Mouse (Mus musculus): ENCODE measurements around the gene Mpig6b. TPM values are rescaled to one million over a fixed set of nuclear protein-coding genes. Genes with fewer than 3 reads are reported as not detected.

Gene Mpig6b
- polyA plus RNA-seq, 1 experiment from 2014 or later = 0.97 TPM

DNA sequence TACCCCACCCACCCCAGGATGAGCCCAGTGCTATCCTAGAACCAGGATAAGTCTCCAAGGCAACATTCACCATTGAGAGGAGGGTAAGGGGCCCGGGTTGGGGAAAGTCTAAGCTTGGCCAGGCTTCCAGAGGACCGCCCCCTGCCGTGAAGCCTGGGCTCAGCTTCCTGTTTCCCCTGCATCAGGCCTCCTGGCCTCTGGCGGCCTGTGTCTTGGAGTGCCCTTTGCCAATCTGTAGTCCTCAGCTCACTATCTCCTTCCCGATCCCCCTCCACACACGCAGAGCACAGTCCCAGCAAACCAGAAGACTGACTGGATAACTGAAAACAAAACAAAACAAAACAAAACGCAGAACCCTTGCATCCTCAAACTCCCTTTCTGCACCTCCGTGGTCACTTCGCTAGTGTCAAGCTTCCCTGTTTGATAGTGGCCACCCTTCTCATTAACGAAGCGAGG, 16.4 kb downstream of the Mpig6b start, which contains the start of gene Clic1:
Gene Clic1 (plus strand): TSS at position 406 of the 456 bp plus-strand sequence.
- Histone ChIP-seq H3K27ac (ENCODE audit: low read length) (peak within 1 kb of the TSS; percentile 100), H3K36me3 (ENCODE audit: control insufficient read depth, insufficient read depth, low read length) (peaks cover 24% of the 10 kb centered on the region), H3K4me3 (ENCODE audit: low read depth, low read length) (peak within 1 kb of the TSS; percentile 78), H3K4me1 (ENCODE audit: control insufficient read depth, insufficient read depth, low read length) (peaks cover 46% of the 10 kb centered on the region), H3K4me2 (replicated peaks; ENCODE audit: low read depth, low read length) (peak within 1 kb of the TSS; percentile 90), H3K9me3 (ENCODE audit: control insufficient read depth, low read depth, low read length) (no peaks in the 10 kb centered on the region), H3K27me3 (ENCODE audit: control insufficient read depth, insufficient read depth, low read length) (no peaks in the 10 kb centered on the region), H3K9ac (replicated peaks; ENCODE audit: low read depth, low read length) (peak within 1 kb of the TSS; percentile 82)
- WGBS = 2% methylated on average over 11 of the region's 11 CpGs
- peak; percentile 40; the same call in 1 of the 2 replicates for ATAC-seq (ENCODE audit: insufficient number of reproducible peaks, insufficient read depth, low FRiP score, low read depth)

DNA sequence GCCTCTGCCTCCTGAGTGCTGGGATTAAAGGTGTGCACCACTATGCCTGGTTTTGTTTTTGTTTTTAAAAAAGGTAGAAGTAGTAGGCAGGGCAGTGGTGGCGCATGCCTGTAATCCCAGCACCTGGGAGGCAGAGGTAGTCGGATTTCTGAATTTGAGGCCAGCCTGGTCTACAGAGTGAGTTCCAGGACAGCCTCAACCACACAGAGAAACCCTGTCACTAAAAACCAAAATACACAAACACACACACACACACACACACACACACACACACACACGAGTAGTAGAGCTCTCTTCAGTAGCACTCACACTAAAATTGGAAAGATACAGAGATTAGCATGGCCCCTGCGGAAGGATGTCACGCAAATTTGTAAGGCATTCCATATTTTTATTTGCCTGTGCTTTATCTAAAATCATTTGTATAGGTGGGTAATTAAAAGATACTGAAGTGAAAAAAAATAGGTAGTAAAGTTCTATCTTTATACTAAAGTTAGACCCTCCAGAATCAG, 17.0 kb downstream of the Mpig6b start:
- Histone ChIP-seq H3K27ac (ENCODE audit: low read length) (peak overlapping the region; percentile 100), H3K9me3 (ENCODE audit: control insufficient read depth, low read depth, low read length) (no peaks in the 10 kb centered on the region), H3K27me3 (ENCODE audit: control insufficient read depth, insufficient read depth, low read length) (no peaks in the 10 kb centered on the region), H3K36me3 (ENCODE audit: control insufficient read depth, insufficient read depth, low read length) (peaks cover 18% of the 10 kb centered on the region), H3K4me3 (ENCODE audit: low read depth, low read length) (peak overlapping the region; percentile 78; the same call in 1 of the 2 replicates), H3K4me1 (ENCODE audit: control insufficient read depth, insufficient read depth, low read length) (peaks cover 46% of the 10 kb centered on the region), H3K9ac (replicated peaks; ENCODE audit: low read depth, low read length) (no peak overlapping the region), H3K4me2 (replicated peaks; ENCODE audit: low read depth, low read length) (peak overlapping the region; percentile 90)
- 73% methylated on average over 5 of the region's 5 CpGs for WGBS
- no peak for ATAC-seq (ENCODE audit: insufficient number of reproducible peaks, insufficient read depth, low FRiP score, low read depth)

DNA sequence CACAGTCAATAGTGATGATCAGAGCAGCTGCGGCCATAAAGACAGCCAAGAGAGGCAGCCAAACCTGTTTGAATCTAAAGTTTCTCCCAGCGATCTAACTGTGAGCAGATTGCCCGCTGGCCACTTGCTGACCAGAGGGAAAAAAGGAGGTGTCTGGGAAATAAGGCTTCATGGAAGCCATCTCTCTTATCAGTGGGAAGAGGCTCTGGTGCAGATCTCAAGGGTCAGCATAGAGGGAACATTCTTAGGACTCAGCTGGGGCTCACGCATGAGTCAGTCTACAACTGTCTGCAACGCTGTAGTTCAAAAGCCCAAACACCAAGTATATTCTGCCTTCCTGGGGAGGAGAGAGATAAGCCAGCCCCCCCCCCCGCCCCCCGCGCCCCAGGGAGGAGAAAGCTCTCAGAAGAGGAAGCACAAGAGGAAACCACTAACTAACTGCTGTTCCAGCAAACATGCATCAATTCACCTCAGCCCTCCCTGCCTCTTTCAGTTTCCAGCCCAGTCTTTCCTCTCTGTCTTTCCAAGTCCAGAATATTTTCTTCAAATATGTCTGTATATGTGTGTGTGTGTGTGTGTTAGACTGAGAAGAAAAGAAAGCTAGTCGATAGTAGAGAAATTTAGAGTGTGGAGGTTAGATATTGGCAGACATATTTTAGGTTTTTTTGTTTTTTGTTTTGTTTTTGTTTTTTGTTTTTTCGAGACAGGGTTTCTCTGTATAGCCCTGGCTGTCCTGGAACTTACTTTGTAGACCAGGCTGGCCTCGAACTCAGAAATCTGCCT, 17.6 kb downstream of the Mpig6b start:
- no peak for ATAC-seq (ENCODE audit: insufficient number of reproducible peaks, insufficient read depth, low FRiP score, low read depth)
- H3K4me2 ChIP-seq (replicated peaks; ENCODE audit: low read depth, low read length) = peak overlapping the region; percentile 28
- no peak overlapping the region for H3K9ac ChIP-seq (replicated peaks; ENCODE audit: low read depth, low read length)
- no peak overlapping the region for H3K4me3 ChIP-seq (ENCODE audit: low read depth, low read length)
- peaks cover 12% of the 10 kb centered on the region for H3K36me3 ChIP-seq (ENCODE audit: control insufficient read depth, insufficient read depth, low read length)
- H3K9me3 ChIP-seq (ENCODE audit: control insufficient read depth, low read depth, low read length) = no peaks in the 10 kb centered on the region
- peak overlapping the region; percentile 100 for H3K27ac ChIP-seq (ENCODE audit: low read length)
- peaks cover 46% of the 10 kb centered on the region for H3K4me1 ChIP-seq (ENCODE audit: control insufficient read depth, insufficient read depth, low read length)
- H3K27me3 ChIP-seq (ENCODE audit: control insufficient read depth, insufficient read depth, low read length) = no peaks in the 10 kb centered on the region
- WGBS = 27% methylated on average over 11 of the region's 11 CpGs

DNA sequence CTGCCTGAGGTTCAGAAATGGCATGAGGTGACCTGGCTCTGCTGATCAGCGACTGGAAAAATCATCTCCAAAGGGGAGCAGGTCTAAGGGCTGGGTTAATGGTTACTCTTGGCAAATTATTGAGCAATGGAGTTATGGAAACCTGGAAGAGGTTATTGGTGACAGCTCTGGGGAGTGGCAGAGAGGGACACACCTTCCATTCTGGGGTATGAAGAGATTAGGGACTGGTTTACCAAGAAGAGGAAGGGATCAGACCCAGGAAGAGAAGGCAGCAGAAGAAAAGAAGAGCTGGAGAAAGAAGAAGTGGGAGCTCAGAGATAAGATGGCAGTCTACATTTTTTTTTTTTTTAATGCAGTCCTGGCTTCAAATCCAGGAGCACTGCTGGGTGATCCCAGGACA, 18.3 kb downstream of the Mpig6b start:
- H3K27me3 ChIP-seq (ENCODE audit: control insufficient read depth, insufficient read depth, low read length) = no peaks in the 10 kb centered on the region
- WGBS = 38% methylated on average over 1 of the region's 1 CpGs
- peaks cover 6% of the 10 kb centered on the region for H3K36me3 ChIP-seq (ENCODE audit: control insufficient read depth, insufficient read depth, low read length)
- no peak overlapping the region for H3K4me3 ChIP-seq (ENCODE audit: low read depth, low read length)
- H3K4me2 ChIP-seq (replicated peaks; ENCODE audit: low read depth, low read length) = peak overlapping the region; percentile 28
- peaks cover 42% of the 10 kb centered on the region for H3K4me1 ChIP-seq (ENCODE audit: control insufficient read depth, insufficient read depth, low read length)
- H3K9me3 ChIP-seq (ENCODE audit: control insufficient read depth, low read depth, low read length) = no peaks in the 10 kb centered on the region
- H3K27ac ChIP-seq (ENCODE audit: low read length) = peak overlapping the region; percentile 100
- H3K9ac ChIP-seq (replicated peaks; ENCODE audit: low read depth, low read length) = no peak overlapping the region
- no peak for ATAC-seq (ENCODE audit: insufficient number of reproducible peaks, insufficient read depth, low FRiP score, low read depth)

DNA sequence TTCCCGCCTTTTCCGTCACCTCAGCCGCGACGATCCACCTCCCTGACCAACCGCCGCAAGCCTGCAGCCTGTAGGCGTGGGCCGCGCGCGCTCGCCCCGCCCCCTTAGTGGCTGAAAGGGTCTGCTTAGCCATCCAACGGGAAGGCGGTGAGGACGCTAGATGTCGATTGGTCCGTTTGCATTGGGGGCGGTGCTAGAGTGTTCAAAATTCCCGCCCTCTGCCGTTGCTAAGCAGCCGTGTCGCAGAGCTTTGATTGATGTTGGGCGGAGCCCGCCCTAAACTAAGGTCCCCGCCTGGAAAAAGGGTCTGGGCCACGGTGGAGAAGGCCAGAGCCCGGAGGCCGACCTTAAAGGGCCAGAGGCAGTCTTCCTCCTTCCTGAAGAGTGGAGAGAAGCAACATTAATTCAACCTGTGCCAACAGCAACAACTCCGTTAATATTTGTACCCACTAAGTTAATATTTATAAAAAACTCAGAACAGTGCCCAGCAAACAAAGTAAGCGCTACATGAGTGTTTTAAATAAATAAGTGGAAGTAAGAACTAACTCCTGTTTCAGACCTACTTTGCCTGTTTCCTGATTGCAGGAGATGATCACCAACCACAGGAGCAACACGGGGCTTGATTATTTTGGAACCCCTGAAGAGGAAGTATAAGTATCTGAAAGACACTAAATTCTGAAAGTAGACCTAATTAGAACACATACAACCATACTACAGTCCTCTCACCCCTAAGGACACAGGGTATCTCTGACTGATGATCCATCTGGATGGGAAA, 19.1 kb downstream of the Mpig6b start, which contains the start of gene Msh5:
Gene Msh5 (minus strand): TSS at position 65 of the 775 bp plus-strand sequence.
- WGBS = 2% methylated on average over 33 of the region's 33 CpGs
- Histone ChIP-seq H3K27me3 (ENCODE audit: control insufficient read depth, insufficient read depth, low read length) (no peaks in the 10 kb centered on the region), H3K9me3 (ENCODE audit: control insufficient read depth, low read depth, low read length) (no peaks in the 10 kb centered on the region), H3K27ac (ENCODE audit: low read length) (peak within 1 kb of the TSS; percentile 100), H3K4me2 (replicated peaks; ENCODE audit: low read depth, low read length) (peak within 1 kb of the TSS; percentile 98), H3K4me1 (ENCODE audit: control insufficient read depth, insufficient read depth, low read length) (peaks cover 36% of the 10 kb centered on the region), H3K4me3 (ENCODE audit: low read depth, low read length) (peak within 1 kb of the TSS; percentile 61), H3K9ac (replicated peaks; ENCODE audit: low read depth, low read length) (peak within 1 kb of the TSS; percentile 92), H3K36me3 (ENCODE audit: control insufficient read depth, insufficient read depth, low read length) (no peaks in the 10 kb centered on the region)
- peak; percentile 91 for ATAC-seq (ENCODE audit: insufficient number of reproducible peaks, insufficient read depth, low FRiP score, low read depth)

DNA sequence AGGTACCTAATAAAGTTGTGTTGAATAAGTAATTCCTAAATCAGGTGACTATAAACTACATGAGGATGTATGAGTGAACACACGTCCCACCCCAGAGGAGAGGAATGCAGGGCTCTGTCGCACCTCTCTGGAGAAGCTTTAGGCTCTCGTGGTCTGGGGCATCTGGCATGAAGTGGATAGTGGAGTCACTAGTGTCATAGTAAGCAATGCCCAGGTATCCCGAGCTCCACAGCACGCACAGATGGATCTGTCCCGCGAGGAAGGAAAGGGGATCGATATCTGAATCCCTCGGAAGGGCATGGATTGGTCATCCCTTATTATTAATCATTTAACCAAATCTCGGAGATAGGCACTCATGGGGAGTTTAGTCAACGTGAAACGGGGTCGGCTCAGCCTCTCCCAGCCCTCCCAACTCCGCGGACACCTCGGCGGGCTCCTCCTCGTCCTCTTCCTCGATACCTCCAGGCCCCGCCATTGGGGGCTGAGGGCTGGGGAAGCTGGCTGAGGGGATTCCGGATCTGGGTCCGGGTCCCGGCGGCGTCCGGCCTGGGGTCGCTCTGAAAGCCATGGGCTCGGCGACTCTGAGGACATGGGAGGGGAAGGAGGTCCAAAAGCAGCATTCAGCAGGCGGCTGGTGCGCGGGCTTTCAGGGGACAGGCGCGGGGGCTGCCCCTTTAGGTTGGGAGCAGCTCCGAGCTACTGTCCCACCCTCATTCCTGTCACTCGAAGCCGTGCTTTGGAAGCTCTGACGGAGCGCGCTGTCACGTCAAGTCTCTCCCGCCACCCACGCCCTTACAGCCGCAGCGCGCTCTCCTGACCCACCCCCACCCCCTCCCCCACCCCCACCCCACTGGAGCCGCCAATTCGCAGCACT, 19.9 kb downstream of the Mpig6b start:
- Histone ChIP-seq H3K9ac (replicated peaks; ENCODE audit: low read depth, low read length) (peak overlapping the region; percentile 92), H3K36me3 (ENCODE audit: control insufficient read depth, insufficient read depth, low read length) (no peaks in the 10 kb centered on the region), H3K27me3 (ENCODE audit: control insufficient read depth, insufficient read depth, low read length) (no peaks in the 10 kb centered on the region), H3K9me3 (ENCODE audit: control insufficient read depth, low read depth, low read length) (no peaks in the 10 kb centered on the region), H3K4me2 (replicated peaks; ENCODE audit: low read depth, low read length) (peak overlapping the region; percentile 98), H3K4me1 (ENCODE audit: control insufficient read depth, insufficient read depth, low read length) (peaks cover 35% of the 10 kb centered on the region), H3K4me3 (ENCODE audit: low read depth, low read length) (peak overlapping the region; percentile 61), H3K27ac (ENCODE audit: low read length) (peak overlapping the region; percentile 100)
- no peak for ATAC-seq (ENCODE audit: insufficient number of reproducible peaks, insufficient read depth, low FRiP score, low read depth)
- WGBS = 4% methylated on average over 43 of the region's 48 CpGs

DNA sequence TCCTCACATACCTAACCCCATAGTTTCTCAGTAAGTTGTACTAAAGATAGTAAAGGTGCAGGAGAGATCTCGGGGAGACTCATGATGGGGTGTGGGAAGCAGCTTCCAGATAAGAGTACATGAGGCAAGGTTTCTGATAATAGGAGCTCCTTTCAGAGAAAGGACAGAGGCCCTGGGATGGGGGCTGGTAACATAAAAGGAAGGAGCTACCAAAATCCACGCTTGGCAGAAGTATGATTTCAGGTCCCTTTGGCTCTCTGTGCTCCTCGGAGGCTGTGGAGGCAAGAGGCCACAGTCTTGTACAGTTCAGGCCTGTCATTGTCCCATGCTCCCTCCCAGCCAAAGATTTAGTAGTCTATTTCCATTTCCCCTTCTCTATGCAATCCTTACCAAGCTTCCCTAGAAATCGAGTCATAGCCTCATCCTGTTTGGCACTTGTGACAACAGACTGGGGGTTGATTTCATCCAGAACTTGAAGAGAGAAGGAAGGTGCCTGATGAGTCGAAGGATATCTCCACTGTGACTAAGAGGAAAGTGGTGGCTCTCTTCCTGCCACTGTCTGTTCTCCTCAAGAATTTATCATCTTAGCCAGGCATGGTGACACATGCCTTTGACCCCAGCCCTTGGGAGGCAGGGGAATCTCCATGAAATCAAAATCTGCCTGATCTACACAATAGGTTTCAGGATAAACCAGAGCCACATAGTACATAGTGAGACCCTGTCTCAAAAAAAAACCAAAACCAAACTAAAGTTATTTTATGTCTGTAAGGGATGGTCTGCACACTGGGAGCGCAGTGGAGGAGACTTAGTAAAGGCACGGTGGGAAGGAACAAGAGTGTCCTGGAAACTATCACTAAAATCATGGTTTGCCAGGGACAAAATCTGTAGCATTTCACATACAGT, 20.8 kb downstream of the Mpig6b start:
- ATAC-seq (ENCODE audit: insufficient number of reproducible peaks, insufficient read depth, low FRiP score, low read depth) = no peak
- Histone ChIP-seq H3K9ac (replicated peaks; ENCODE audit: low read depth, low read length) (no peak overlapping the region), H3K27ac (ENCODE audit: low read length) (no peak overlapping the region; the same call in 1 of the 2 replicates), H3K9me3 (ENCODE audit: control insufficient read depth, low read depth, low read length) (no peaks in the 10 kb centered on the region), H3K36me3 (ENCODE audit: control insufficient read depth, insufficient read depth, low read length) (no peaks in the 10 kb centered on the region), H3K4me3 (ENCODE audit: low read depth, low read length) (peak overlapping the region; percentile 61), H3K4me1 (ENCODE audit: control insufficient read depth, insufficient read depth, low read length) (peaks cover 35% of the 10 kb centered on the region), H3K27me3 (ENCODE audit: control insufficient read depth, insufficient read depth, low read length) (no peaks in the 10 kb centered on the region), H3K4me2 (replicated peaks; ENCODE audit: low read depth, low read length) (peak overlapping the region; percentile 98)
- 78% methylated on average over 7 of the region's 7 CpGs for WGBS

Data from stomach, embryonic 14.5 days (tissue).